Mouse (Mus musculus) Patski (cell line): Measurements from ENCODE around the gene Gm9887. TPM values are rescaled to one million over a fixed set of nuclear protein-coding genes. Genes with fewer than 3 reads are reported as not detected.
A peak's percentile ranks its signal among the peaks of the same experiment; 100 is the strongest.
"Not testable (repeated sequence)": the region's sequence is repeated elsewhere in the genome, so short reads cannot be mapped to it uniquely, and the experiment has no call there.

Experiments used
- ATAC-seq: fragments of 100-300 bp; one replicate; pipeline ENCODE4 v1.8.0; 2021
- CTCF ChIA-PET: fragments of 350-600 bp; sonication (Branson Sonifier 250); formaldehyde crosslinking; loops from one replicate; lab custom pipeline; 2022; ENCODE audit warnings: inconsistent platforms; lab: Charles Lee
- POLR2A ChIA-PET: fragments of 350-600 bp; sonication (Branson Sonifier 250); formaldehyde crosslinking; loops from one replicate; lab custom pipeline; 2022; ENCODE audit warnings: antibody characterized with exemption, inconsistent platforms; lab: Charles Lee
- DNase-seq: peaks from one replicate; pipeline ENCODE4 v3.0.0-alpha.2; 2011; ENCODE audit warnings: low read depth, low spot score
- H3K27me3 ChIP-seq: fragments of 371-371 bp; one replicate; pipeline ENCODE4 v1.5.1; 2021
- CTCF ChIP-seq: fragments of 100-300 bp; IDR thresholded peaks from one replicate; pipeline ENCODE4 v1.5.1; 2021
- in situ Hi-C: fragments of 300-500 bp; cut with MboI; formaldehyde crosslinking; loops from 3 replicates; pipeline ENCODE4 v1.11.1; 2018; ENCODE audit warnings: low pct_unique_long_range_greater_than_20kb, mixed read lengths
- polyA plus RNA-seq: library from polyadenylated mRNA; unstranded; gene quantifications from one replicate; pipeline ENCODE4 v1.2.3, GENCODE M21; 2021

Gene Gm9887
- polyA plus RNA-seq, 1 experiment from 2014 or later: 5.9 TPM

- ChIA-PET POLR2A (interaction anchor here (0.6 to 0.8 kb wide), 3 partner anchors 15 to 220 kb away, joined by 3 to 5 read pairs (median 3); no protein-coding TSS in a partner anchor), CTCF (interaction anchor here (1.0 to 1.3 kb wide), 2 partner anchors 210 to 214 kb away, joined by 3 read pairs; no protein-coding TSS in a partner anchor)
- TF ChIP-seq CTCF: no peak
- in situ Hi-C loops: loop anchor here (25.0 kb wide), 1 partner anchor 525 kb away; the partner anchor contains the start of genes Atl1 and Map4k5
- H3K27me3 ChIP-seq: no peaks in the 10 kb centered on the region
- ATAC-seq (no peak), DNase-seq (no peak)
Observed at GRCm38 (mm10) chr12:69362388-69362787, 9.9 kb downstream of the Gm9887 start.

GRCm38 (mm10) chr12:69361919-69362318 lies 10.3 kb downstream of the Gm9887 start:
- no peaks in the 10 kb centered on the region for H3K27me3 ChIP-seq
- ChIA-PET CTCF (interaction anchor here (1.0 to 1.3 kb wide), 3 partner anchors 12 to 214 kb away, joined by 3 read pairs; no protein-coding TSS in a partner anchor), POLR2A (interaction anchor here (0.6 to 0.8 kb wide), 3 partner anchors 16 to 220 kb away, joined by 3 to 5 read pairs (median 3); no protein-coding TSS in a partner anchor)
- in situ Hi-C loops: loop anchor here (25.0 kb wide), 1 partner anchor 525 kb away; the partner anchor contains the start of genes Atl1 and Map4k5
- no peak for DNase-seq
- TF ChIP-seq CTCF: no peak
- no peak for ATAC-seq

- not testable (repeated sequence) for H3K27me3 ChIP-seq
- POLR2A ChIA-PET: interaction anchor here (0.7 to 0.8 kb wide), 2 partner anchors 87 to 221 kb away, joined by 3 to 5 read pairs; no protein-coding TSS in a partner anchor
- ATAC-seq: peak; percentile 83
- DNase-seq: peak; percentile 98
- CTCF ChIA-PET: interaction anchor here (1.0 to 1.3 kb wide), 3 partner anchors 13 to 215 kb away, joined by 3 read pairs; no protein-coding TSS in a partner anchor
- in situ Hi-C loops: loop anchor here (25.0 kb wide), 1 partner anchor 526 kb away; the partner anchor contains the start of genes Atl1 and Map4k5
Observed at GRCm38 (mm10) chr12:69360997-69361899, 11.0 kb downstream of the Gm9887 start.

- ATAC-seq (no peak), DNase-seq (peak; percentile 84)
- in situ Hi-C loops: loop anchor here (25.0 kb wide), 1 partner anchor 527 kb away; the partner anchor contains the start of genes Atl1 and Map4k5
- ChIA-PET CTCF (no interaction called here), POLR2A (no interaction called here)
- no peaks in the 10 kb centered on the region for H3K27me3 ChIP-seq
- peak; percentile 91 for TF ChIP-seq CTCF
Observed at GRCm38 (mm10) chr12:69360655-69360996, 11.6 kb downstream of the Gm9887 start.

- DNase-seq (no peak), ATAC-seq (no peak)
- ChIA-PET POLR2A (no interaction called here), CTCF (no interaction called here)
- no peaks in the 10 kb centered on the region for H3K27me3 ChIP-seq
- in situ Hi-C loops: loop anchor here (5.0 to 25.0 kb wide), 3 partner anchors 225 to 530 kb away; partner anchors contain the start of genes Atl1, Map4k5 and Vcpkmt
- TF ChIP-seq CTCF: peak; percentile 12
Observed at GRCm38 (mm10) chr12:69357300-69357646, 15.0 kb downstream of the Gm9887 start.

- ChIA-PET CTCF (interaction anchor here (1.2 kb wide), 1 partner anchor 34 kb away, joined by 4 read pairs; no protein-coding TSS in a partner anchor), POLR2A (interaction anchor here (0.5 to 0.6 kb wide), 2 partner anchors 12 to 71 kb away, joined by 3 to 5 read pairs; no protein-coding TSS in a partner anchor)
- ATAC-seq: peak; percentile 28
Observed at GRCm38 (mm10) chr12:69356546-69357299, 15.5 kb downstream of the Gm9887 start, which contains the start of gene Nemf. Gene Nemf, minus strand, starts transcription at chr12:69357165.

GRCm38 (mm10) chr12:69351685-69352084 lies 20.6 kb downstream of the Gm9887 start:
- TF ChIP-seq CTCF: peak; percentile 45
- ChIA-PET POLR2A (no interaction called here), CTCF (interaction anchor here (0.7 to 1.8 kb wide), 12 partner anchors 9 to 277 kb away, joined by 3 to 11 read pairs (median 3); no protein-coding TSS in a partner anchor)
- in situ Hi-C loops: loop anchor here (25.0 kb wide), 1 partner anchor 536 kb away; the partner anchor contains the start of genes Atl1 and Map4k5
- no peak for ATAC-seq
- no peak for DNase-seq
- no peaks in the 10 kb centered on the region for H3K27me3 ChIP-seq

More at GRCm38 (mm10) chr12:69356546-69357299, 15.5 kb downstream of the Gm9887 start, which contains the start of gene Nemf:
- H3K27me3 ChIP-seq: no peaks in the 10 kb centered on the region
- TF ChIP-seq CTCF: no peak
- DNase-seq: peak; percentile 68
- in situ Hi-C loops: loop anchor here (5.0 to 25.0 kb wide), 3 partner anchors 226 to 531 kb away; partner anchors contain the start of genes Atl1, Map4k5 and Vcpkmt

- no peak for TF ChIP-seq CTCF
- in situ Hi-C loops: loop anchor here (25.0 kb wide), 1 partner anchor 537 kb away; the partner anchor contains the start of genes Atl1 and Map4k5
- H3K27me3 ChIP-seq: no peaks in the 10 kb centered on the region
- CTCF ChIA-PET: no interaction called here
- POLR2A ChIA-PET: no interaction called here
- ATAC-seq: no peak
- DNase-seq: no peak
Observed at GRCm38 (mm10) chr12:69349928-69350327, 22.3 kb downstream of the Gm9887 start.

GRCm38 (mm10) chr12:69333547-69333946 lies 38.7 kb downstream of the Gm9887 start:
- DNase-seq (no peak), ATAC-seq (no peak)
- peak; percentile 78 for TF ChIP-seq CTCF
- in situ Hi-C loops: no loop called here
- H3K27me3 ChIP-seq: no peaks in the 10 kb centered on the region
- CTCF ChIA-PET: interaction anchor here (0.6 to 3.2 kb wide), 13 partner anchors 9 to 136 kb away, joined by 3 to 15 read pairs (median 3); no protein-coding TSS in a partner anchor
- POLR2A ChIA-PET: no interaction called here
